9 mouse cellular contexts compared by ENCODE assay signal in genomic region chr15:101860421-101861130, GRCm38 (mm10). TPM values are rescaled to one million over a fixed set of nuclear protein-coding genes. Genes with fewer than 3 reads are reported as not detected.
DNase-seq lines count a peak whose midpoint lies in the region.
"Had no signal": no experiment of that assay in that cellular context is flagged by ENCODE, and none has a peak within 500 bp of the region (broad histone marks: within the 10 kb centered on the region; RNA-seq: fewer than 3 reads in every experiment).

No protein-coding gene starts in this region.

- DNase-seq in adrenal gland, postnatal 14 days, result peak; percentile 19
- no peak for DNase-seq in adrenal gland, adult 2 months
- DNase-seq in urinary bladder, postnatal 14 days (ENCODE audit: low spot score), result peak; percentile 22
- no peak for DNase-seq in urinary bladder, adult 18-20 months (ENCODE audit: low spot score in 2 of 2)
- no peak for DNase-seq in limb, embryonic 10.5 days (ENCODE audit: low spot score)
- no peak for DNase-seq in right cerebral cortex, adult 18-20 months
- DNase-seq in right cerebral cortex, postnatal 4 days, result no peak
- DNase-seq in layer of hippocampus, postnatal 10 days (ENCODE audit: low spot score in 2 of 2), result no peak

- H3K9me3 ChIP-seq in limb, embryonic 10.5 days (replicated peaks), result no peaks in the 10 kb centered on the region

- H3K36me3 ChIP-seq in limb, embryonic 10.5 days, result no peaks in the 10 kb centered on the region

- H3K27ac ChIP-seq in limb, embryonic 10.5 days, result no peak overlapping the region

- peaks cover 23% of the 10 kb centered on the region for H3K4me1 ChIP-seq in limb, embryonic 10.5 days

- peak overlapping the region; percentile 55 for H3K4me3 ChIP-seq in limb, embryonic 10.5 days

- WGBS in limb, embryonic 10.5 days, result 53% methylated on average over 13 of the region's 13 CpGs

- H3K27me3 ChIP-seq in limb, embryonic 10.5 days (ENCODE audit: low read depth, poor library complexity, severe bottlenecking), result peaks cover 87% of the 10 kb centered on the region

RNA-seq across cellular contexts. Expression of gene Krt77, which starts 8.9 kb away (rescaled TPM):
- total RNA-seq in adrenal gland, postnatal 14 days (2021), result not detected in 2 replicates
- not detected for total RNA-seq in adrenal gland, adult 2 months (2021)
- not detected in 2 replicates for polyA plus RNA-seq in adrenal gland, adult 2 months (2012; rRNA removed)
- polyA plus RNA-seq in limb, embryonic 10.5 days (2016; fragmentation: Nextera tagmentation; extraction: Ambion mirVana), result not detected in 2 replicates
- total RNA-seq in layer of hippocampus, postnatal 10 days (2021), result 10 to 100 TPM in 1 of 2 experiments, 1 to 10 TPM in 1; 9.5 to 10.4 TPM
- total RNA-seq: common myeloid progenitor, adult 5-6 weeks had no signal

RNA-seq across cellular contexts. Expression of gene Krt1, which starts 10.0 kb away (rescaled TPM):
- total RNA-seq in adrenal gland, postnatal 14 days (2021), result 0.23 and 0.44 TPM in 2 replicates
- total RNA-seq in adrenal gland, adult 2 months (2021), result under 1 TPM; 0.10 to 0.17 TPM
- 0.68 and 1.2 TPM in 2 replicates for polyA plus RNA-seq in adrenal gland, adult 2 months (2012; rRNA removed)
- polyA plus RNA-seq in limb, embryonic 10.5 days (2016; fragmentation: Nextera tagmentation; extraction: Ambion mirVana), result 0.59 and 0.96 TPM in 2 replicates
- 1 to 10 TPM; 5.4 to 6.9 TPM for total RNA-seq in layer of hippocampus, postnatal 10 days (2021)
- total RNA-seq: common myeloid progenitor, adult 5-6 weeks had no signal

RNA-seq across cellular contexts. Expression of gene Krt76, which starts 32.1 kb away (rescaled TPM):
- not detected in 2 replicates for total RNA-seq in adrenal gland, postnatal 14 days (2021)
- not detected for total RNA-seq in adrenal gland, adult 2 months (2021)
- polyA plus RNA-seq in adrenal gland, adult 2 months (2012; rRNA removed), result not detected in 2 replicates
- not detected in 2 replicates for polyA plus RNA-seq in limb, embryonic 10.5 days (2016; fragmentation: Nextera tagmentation; extraction: Ambion mirVana)
- not detected for total RNA-seq in layer of hippocampus, postnatal 10 days (2021)
- total RNA-seq: common myeloid progenitor, adult 5-6 weeks had no signal

RNA-seq across cellular contexts. Expression of gene Krt2, which starts 42.6 kb away (rescaled TPM):
- not detected in 2 replicates for total RNA-seq in adrenal gland, postnatal 14 days (2021)
- not detected for total RNA-seq in adrenal gland, adult 2 months (2021)
- polyA plus RNA-seq in adrenal gland, adult 2 months (2012; rRNA removed), result not detected in 2 replicates
- not detected in 2 replicates for polyA plus RNA-seq in limb, embryonic 10.5 days (2016; fragmentation: Nextera tagmentation; extraction: Ambion mirVana)
- total RNA-seq in layer of hippocampus, postnatal 10 days (2021), result 1 to 10 TPM; 2.0 to 2.1 TPM
- total RNA-seq: common myeloid progenitor, adult 5-6 weeks had no signal

RNA-seq across cellular contexts. Expression of gene Krt73, which starts 58.4 kb away (rescaled TPM):
- not detected in 2 replicates for total RNA-seq in adrenal gland, postnatal 14 days (2021)
- total RNA-seq in adrenal gland, adult 2 months (2021), result not detected
- not detected in 2 replicates for polyA plus RNA-seq in adrenal gland, adult 2 months (2012; rRNA removed)
- not detected in 2 replicates for polyA plus RNA-seq in limb, embryonic 10.5 days (2016; fragmentation: Nextera tagmentation; extraction: Ambion mirVana)
- 1 to 10 TPM; 2.7 to 4.4 TPM for total RNA-seq in layer of hippocampus, postnatal 10 days (2021)
- total RNA-seq: common myeloid progenitor, adult 5-6 weeks had no signal

Comparison
In these comparisons a context has a peak if more than half of its experiments do, and no peak if none do; other contexts are left out.
1. DNase-seq: peak in adrenal gland, postnatal 14 days (single experiment) and urinary bladder, postnatal 14 days (single experiment); none in adrenal gland, adult 2 months (single experiment), urinary bladder, adult 18-20 months (0 of 2), limb, embryonic 10.5 days (single experiment), right cerebral cortex, adult 18-20 months (single experiment), right cerebral cortex, postnatal 4 days (single experiment) and layer of hippocampus, postnatal 10 days (0 of 2).
2. RNA of gene Krt77, which starts 8.9 kb away (total RNA-seq): 9.5 to 10.4 TPM in layer of hippocampus, postnatal 10 days; not detected in adrenal gland, postnatal 14 days and not detected in adrenal gland, adult 2 months; every median in the first group is over 10 times any median in the second.